Mouse (Mus musculus) granulocyte monocyte progenitor cell, adult 5-6 weeks (primary cell): Measurements from ENCODE around the gene Rragd. TPM values are rescaled to one million over a fixed set of nuclear protein-coding genes. Genes with fewer than 3 reads are reported as not detected.
"Not testable (repeated sequence)": the region's sequence is repeated elsewhere in the genome, so short reads cannot be mapped to it uniquely, and the experiment has no call there.

Experiments used
- ATAC-seq: replicated peaks from 2 replicates; pipeline ENCODE4 v1.8.0; 2016; ENCODE audit warnings: mild to moderate bottlenecking, moderate TSS enrichment, inconsistent platforms; ENCODE audit not compliant: poor library complexity, severe bottlenecking
- total RNA-seq, 2 experiments: library from RNA; stranded (forward) in 1 of 2; stranded (reverse) in 1 of 2; fragments of 200-712, 200-1000 nt in 1 of 2; fragments of >200 nt in 1 of 2; fragmentation: Nextera tagmentation in 1 of 2; gene quantifications; 2 replicates each; pipeline ENCODE4 v1.2.3; 2014 to 2017

Rragd gene
- total RNA-seq, 2 experiments from 2014 or later: not detected

GRCm38 (mm10) chr4:32984801-32985675 lies 2.2 kb downstream of the Rragd start:
- no peak for ATAC-seq

DNA sequence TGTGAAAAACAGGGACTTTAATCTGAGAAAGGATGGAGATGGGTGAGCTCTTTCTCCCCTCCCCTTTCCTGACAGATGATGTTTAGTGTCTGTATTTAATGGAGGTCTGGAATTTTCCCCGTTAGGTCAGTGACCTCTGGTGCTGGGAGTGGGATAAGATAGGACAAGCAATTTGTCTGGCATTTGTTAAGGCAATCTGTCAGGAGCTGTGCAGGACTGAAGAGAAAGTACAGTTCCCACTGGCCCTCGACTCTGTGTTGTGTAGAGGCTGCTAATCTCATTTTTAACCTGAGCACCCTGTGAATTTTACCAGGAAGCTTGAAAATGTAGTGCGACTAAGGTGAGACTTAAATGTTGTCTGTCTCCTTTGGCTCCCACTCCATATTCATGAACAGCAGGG lies 2.8 kb downstream of the Rragd start:
- ATAC-seq: no peak

DNA sequence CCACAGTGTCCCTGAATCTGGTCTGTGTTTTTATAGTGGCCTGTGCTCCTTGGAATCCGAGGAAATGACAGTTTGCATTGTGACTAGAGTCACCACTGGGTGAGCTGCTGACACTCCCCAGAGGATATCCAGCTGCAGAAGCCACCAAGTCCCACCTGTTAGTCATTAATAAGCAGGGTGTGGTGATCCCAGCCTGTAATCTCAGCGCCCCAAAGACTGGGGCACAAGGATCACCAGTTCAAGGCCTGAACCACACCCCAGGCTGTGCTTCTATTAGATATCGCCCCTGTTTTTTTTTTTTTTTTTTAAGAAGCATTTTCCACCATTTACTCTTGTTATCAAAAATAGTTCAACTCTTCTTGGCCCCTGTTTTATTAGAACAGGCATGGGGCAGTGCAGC lies 4.2 kb downstream of the Rragd start:
- ATAC-seq: no peak

DNA sequence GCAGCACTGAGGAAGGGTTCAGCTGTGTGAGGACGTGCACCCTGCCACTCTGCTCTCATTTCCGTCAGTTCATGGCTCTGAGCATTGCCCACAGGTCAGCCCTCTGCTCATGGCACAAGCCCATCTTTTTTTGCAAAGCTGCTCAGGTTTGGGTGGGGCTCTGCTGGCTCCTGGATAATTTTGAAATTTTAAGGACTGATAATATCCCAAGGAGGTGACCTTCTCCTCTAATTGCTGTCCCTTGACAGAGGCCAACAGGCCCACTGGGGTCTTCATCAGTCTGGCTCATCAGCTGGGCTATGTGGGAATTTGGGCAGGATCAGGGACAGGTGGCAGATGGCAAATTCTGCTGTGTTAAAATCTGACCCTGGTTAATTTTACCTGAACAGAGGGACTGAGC lies 6.5 kb downstream of the Rragd start:
- no peak for ATAC-seq

GRCm38 (mm10) chr4:32994168-32994567 lies 11.3 kb downstream of the Rragd start:
- ATAC-seq: no peak

- ATAC-seq: no peak
Measured at GRCm38 (mm10) chr4:32996083-32996482, 13.2 kb downstream of the Rragd start.

- no peak for ATAC-seq
Measured at GRCm38 (mm10) chr4:32997571-32997970, 14.7 kb downstream of the Rragd start.

DNA sequence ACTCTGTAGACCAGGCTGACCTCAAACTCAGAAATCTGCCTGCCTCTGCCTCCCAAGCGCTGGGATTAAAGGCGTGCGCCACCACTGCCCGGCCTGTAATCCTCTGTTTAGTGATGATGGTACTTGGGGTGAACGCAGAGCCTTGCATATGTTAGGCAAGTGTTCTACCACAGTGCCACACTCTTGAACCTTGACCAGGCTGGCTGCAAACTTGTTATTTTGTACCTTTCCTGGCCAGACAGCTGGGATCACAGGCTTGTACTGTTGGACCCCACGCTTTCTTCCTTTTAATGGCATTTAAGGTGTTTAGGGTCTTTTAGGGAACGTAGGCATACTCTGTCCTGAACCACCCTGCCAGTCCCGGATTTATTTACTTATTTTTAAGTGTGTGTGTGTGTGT lies 16.2 kb downstream of the Rragd start:
- no peak for ATAC-seq

DNA sequence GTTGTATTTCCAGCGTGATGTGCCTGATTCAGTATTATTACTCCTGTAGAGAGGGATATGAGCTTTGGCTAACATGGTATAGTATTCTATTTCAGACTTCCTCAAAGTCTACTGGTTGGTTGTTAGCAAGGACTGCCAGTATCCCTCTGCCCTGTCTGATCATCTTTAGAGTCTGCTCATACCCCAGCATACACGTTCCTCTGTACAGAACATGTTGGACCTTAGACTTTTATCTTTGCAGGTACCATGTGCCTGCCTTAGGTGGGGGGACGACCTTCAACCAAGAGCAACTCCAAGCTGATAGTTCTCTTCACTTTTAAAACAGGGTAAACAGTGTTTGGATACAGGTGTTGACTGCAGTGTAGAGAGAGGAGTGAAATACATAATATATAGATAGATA lies 19.2 kb downstream of the Rragd start:
- ATAC-seq: no peak

- ATAC-seq: not testable (repeated sequence)
Measured at GRCm38 (mm10) chr4:33005595-33006470, 23.0 kb downstream of the Rragd start.

DNA sequence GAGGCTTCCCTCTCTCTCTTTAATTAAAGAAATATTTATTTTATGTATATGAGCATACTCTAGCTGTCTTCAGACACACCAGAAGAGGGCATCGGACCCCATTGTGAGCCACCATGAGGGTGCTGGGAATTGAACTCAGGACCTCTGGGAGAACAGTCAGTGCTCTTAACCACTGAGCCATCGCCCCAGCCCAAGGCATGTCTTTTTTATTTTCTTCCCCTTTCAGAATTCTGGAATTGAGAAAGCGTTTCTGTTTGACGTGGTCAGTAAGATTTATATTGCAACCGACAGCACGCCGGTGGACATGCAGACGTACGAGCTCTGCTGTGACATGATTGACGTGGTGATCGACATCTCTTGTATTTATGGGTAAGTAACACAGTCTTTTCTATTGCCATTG lies 24.0 kb downstream of the Rragd start:
- ATAC-seq: no peak

- ATAC-seq: no peak
Measured at GRCm38 (mm10) chr4:33007443-33008217, 24.8 kb downstream of the Rragd start.

- ATAC-seq: no peak
Measured at GRCm38 (mm10) chr4:33010078-33010477, 27.2 kb downstream of the Rragd start.

- no peak for ATAC-seq
Measured at GRCm38 (mm10) chr4:33012484-33012883, 29.6 kb downstream of the Rragd start.

- ATAC-seq: peak; percentile 93
Measured at GRCm38 (mm10) chr4:33018361-33018999, 35.6 kb downstream of the Rragd start.

DNA sequence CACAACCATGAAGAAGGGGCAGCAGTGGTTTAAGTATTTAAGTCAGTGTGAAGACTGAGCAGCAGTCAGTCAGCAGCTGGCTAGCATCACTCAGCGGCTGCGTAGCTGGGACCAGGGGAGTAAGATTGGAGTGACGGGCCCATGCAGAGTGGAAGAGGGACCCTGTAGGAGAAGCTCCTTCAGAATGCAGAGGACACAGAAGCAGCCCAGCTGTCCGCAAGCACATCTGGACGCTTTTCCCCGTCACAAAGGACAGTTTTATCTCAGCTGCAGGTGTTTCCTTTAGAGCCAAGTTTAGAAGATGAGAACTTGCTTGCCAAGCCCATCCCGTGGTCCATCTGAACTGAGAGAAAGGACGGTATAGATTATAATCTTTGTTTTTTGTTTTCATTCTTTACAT lies 41.6 kb downstream of the Rragd start:
- no peak for ATAC-seq

DNA sequence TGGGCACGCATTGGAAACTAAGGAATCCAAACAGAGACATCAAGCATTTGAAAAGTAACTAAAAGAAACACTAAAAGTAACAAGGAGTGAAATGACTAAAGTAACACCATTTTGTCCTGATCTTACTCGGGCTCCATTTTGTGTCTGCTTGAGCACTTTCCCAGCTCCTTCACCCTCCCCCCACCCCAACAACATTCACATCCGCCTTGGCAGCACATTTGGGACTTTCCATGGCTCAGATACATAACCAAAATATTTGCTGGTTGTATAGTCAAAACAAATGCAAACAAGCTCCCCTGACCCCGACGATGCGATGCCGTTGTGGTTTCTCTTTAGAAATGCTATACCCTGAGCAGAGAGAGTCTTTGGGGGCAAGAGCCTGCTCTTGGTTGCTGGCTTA lies 46.3 kb downstream of the Rragd start:
- no peak for ATAC-seq

DNA sequence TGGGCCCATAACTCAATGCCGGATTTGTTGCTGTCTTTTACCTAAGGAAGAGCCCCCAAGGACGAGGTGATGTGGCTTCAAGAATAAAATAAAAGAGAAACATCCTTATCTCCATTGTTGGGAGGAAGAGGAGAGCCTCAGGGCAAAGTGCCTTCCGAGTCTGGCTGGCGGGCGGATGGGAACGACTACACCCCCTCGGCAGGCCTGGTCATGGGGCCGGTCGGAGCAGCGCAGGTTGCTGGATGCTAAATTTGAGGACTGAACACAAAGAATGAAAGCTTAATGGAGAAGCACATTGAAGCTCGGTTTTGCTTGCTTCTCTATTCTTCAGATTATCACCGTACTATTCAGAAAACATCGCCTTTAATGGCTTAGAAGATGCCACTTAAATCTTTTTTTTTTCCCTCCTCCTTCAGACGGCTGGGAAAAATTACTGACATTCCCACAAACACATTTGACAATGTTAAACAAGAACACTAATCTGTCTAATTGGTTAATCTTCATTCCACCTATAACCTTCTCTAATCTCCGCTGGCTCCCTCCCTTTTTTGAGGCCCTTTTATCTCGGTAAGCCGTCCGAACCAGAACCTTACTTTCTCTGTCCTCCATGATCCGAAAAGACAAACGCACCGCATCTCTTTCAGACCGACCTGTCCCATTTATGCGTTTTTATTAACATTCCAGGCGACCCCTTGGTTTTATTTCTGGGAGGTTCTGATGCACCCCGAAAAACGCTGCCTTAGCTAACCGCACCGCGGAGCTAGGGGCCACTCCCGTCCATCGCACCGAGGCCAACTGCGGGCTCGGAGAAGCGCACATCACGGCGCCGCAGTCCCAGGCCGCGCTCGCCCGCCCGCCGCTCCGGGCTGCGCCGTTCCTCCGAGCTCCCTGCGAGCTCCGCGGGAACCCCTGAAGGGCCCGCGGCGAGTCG lies 47.7 kb downstream of the Rragd start:
- ATAC-seq: peak; percentile 40; the same call in 1 of the 2 replicates
